Mouse (Mus musculus) kidney, postnatal 10 days (tissue): ENCODE results near the gene Gm3182.
"Not testable (repeated sequence)": the region's sequence is repeated elsewhere in the genome, so short reads cannot be mapped to it uniquely, and the experiment has no call there.

Experiments
- DNase-seq: peaks from one replicate; pipeline ENCODE4 v3.0.0; 2021; ENCODE audit warnings: mixed read lengths

Gene Gm3182

DNA sequence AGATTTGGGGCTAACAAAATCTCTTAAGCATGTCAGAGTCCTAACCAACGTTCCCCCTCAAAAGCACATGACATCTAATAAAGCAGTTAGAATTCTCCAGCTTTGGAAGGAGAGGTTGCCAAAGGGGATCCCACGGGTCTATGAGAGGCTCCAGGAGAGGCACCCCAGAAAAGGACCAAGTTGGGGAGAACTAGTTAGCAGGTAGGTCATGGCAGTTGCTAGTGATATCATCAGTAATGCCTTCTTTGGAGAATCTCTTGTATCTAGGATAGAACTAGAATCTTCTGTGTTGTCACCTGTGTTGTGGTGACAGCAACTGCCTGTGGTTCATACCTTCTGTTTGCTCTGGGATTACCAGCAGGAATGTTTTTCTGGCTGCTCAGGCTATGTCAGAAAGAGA lies at the start of gene Gm3182:
Gene Gm3182, plus strand, starts transcription at position 301 of the 400 bp plus-strand sequence.
- not testable (repeated sequence) for DNase-seq

DNA sequence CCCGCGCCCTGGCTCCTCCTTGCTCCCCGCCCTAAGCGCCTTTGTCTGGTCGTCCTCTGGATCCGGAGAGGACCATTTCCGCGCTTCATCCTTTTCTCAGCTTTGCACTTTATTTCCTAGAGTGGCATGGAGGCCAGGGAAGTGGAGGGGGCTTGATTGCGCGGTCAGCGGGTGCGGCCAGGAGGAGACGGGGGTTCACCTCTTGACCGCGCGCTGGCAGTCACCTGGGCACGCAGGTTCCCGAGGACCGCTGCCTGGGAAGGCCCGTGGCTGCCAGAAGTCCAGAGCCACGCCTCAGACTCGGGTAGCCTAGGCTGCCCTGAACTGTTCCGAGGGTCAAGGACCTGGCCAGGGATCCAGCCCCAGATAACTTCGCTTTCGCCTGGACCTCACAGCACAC lies 17.9 kb downstream of the Gm3182 start:
- DNase-seq = not testable (repeated sequence)
